Mouse (Mus musculus): Measurements from ENCODE around the gene Cd24a. TPM values are rescaled to one million over a fixed set of nuclear protein-coding genes. Genes with fewer than 3 reads are reported as not detected.

Gene Cd24a
- polyA plus RNA-seq, 2 experiments = 1,014 to 1,175 TPM

DNA sequence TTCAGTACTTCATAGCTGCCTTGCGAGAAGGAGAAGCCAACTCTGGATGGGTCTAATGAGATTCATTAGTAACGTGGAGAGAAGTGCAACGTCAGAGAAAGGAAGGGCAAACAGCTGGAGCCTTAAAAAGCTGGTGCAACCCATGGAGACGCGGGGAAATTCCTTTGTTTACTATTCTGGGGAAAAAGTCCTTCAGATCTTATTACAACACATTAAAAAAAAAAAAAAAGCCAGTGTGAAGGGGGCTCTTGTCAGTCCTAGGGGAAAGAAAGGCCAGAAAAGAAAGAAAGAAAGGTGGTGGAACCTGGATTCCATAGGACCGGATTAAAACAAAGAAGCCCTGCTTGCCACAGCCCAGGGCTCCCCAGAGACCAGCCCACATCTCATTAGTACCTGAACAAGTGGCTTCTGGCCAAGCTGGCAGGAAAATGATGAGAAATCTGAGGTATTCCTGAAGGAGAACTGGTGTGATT, 41.0 kb downstream of the Cd24a start:
- H3K4me2 ChIP-seq (ENCODE audit: low read depth) = no peak overlapping the region
- TF ChIP-seq EP300 (IDR thresholded peaks at IDR 0.05; ENCODE audit: low read depth) (no peak), CTCF (IDR thresholded peaks at IDR 0.05; ENCODE audit: low read depth) (no peak)
- H3K9me3 ChIP-seq (ENCODE audit: control insufficient read depth, low read length) = no peaks in the 10 kb centered on the region
- DNase-seq (ENCODE audit: low read depth in 3 of 3, low spot score in 3 of 3) (no peak), ATAC-seq (ENCODE audit: insufficient read depth) (no peak)
- 37% methylated on average over 6 of the region's 6 CpGs for WGBS (ENCODE audit: insufficient replicate concordance)
- peaks cover 40 to 46% of the 10 kb centered on the region in 2 experiments for H3K4me1 ChIP-seq (replicated peaks; ENCODE audit: control insufficient read depth in 2 of 2, insufficient read depth in 2 of 2, low read length in 1 of 2)
- H3K27me3 ChIP-seq (ENCODE audit: control insufficient read depth, insufficient read depth, low read length) = no peaks in the 10 kb centered on the region
- H3K4me3 ChIP-seq (ENCODE audit: insufficient read depth in 1 of 2, low read depth in 2 of 2, low read length in 2 of 2) = no peak overlapping the region
- H3K9ac ChIP-seq (replicated peaks) = peak overlapping the region; percentile 31
- peak overlapping the region; percentile 77 for H3K27ac ChIP-seq
- H3K36me3 ChIP-seq (replicated peaks; ENCODE audit: control insufficient read depth, insufficient read depth, low read depth) = peaks cover 8% of the 10 kb centered on the region

GRCm38 (mm10) chr10:43619939-43620338, 41.9 kb downstream of the Cd24a start:
- Histone ChIP-seq H3K4me2 (ENCODE audit: low read depth) (peak overlapping the region; percentile 37), H3K36me3 (replicated peaks; ENCODE audit: control insufficient read depth, insufficient read depth, low read depth) (peaks cover 5% of the 10 kb centered on the region), H3K9me3 (ENCODE audit: control insufficient read depth, low read length) (no peaks in the 10 kb centered on the region), H3K4me1 (replicated peaks; ENCODE audit: control insufficient read depth in 2 of 2, insufficient read depth in 2 of 2, low read length in 1 of 2) (peaks cover 43 to 51% of the 10 kb centered on the region in 2 experiments), H3K27me3 (ENCODE audit: control insufficient read depth, insufficient read depth, low read length) (no peaks in the 10 kb centered on the region), H3K27ac (peak overlapping the region; percentile 77), H3K9ac (replicated peaks) (peak overlapping the region; percentile 52), H3K4me3 (ENCODE audit: insufficient read depth in 1 of 2, low read depth in 2 of 2, low read length in 2 of 2) (no peak overlapping the region)
- DNase-seq (ENCODE audit: low read depth in 3 of 3, low spot score in 3 of 3) = no peak
- 26% methylated on average over 2 of the region's 2 CpGs for WGBS (ENCODE audit: insufficient replicate concordance)
- no peak for TF ChIP-seq CTCF (IDR thresholded peaks at IDR 0.05; ENCODE audit: low read depth)
- 0 out of 2 replicates have a peak, but pooled peaks have one; percentile 17 for TF ChIP-seq EP300 (IDR thresholded peaks at IDR 0.05; ENCODE audit: low read depth)
- ATAC-seq (ENCODE audit: insufficient read depth) = peak; percentile 79

DNA sequence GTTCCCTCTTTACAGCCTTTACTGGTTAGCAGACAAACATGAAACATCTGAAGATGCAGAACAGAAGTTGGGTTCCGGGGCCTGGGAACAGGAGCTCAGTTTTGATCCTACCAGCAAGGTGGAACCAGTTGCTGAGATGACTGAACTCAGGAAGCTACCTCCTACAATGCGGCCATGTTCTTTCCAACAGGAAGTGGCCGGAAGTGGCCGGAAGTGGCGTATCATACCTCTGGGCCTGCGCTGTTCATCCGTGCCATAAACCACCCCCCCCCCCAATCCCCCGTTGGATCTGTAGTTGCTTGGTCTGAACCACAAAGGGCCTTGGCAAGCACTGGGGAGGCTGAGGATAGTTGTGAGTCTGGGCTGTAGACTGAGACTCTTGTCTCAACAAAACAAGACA, 45.4 kb downstream of the Cd24a start:
- H3K4me3 ChIP-seq (ENCODE audit: insufficient read depth in 1 of 2, low read depth in 2 of 2, low read length in 2 of 2) = no peak overlapping the region
- no peak for DNase-seq (ENCODE audit: low read depth in 3 of 3, low spot score in 3 of 3)
- H3K4me2 ChIP-seq (ENCODE audit: low read depth) = no peak overlapping the region
- WGBS (ENCODE audit: insufficient replicate concordance) = 79% methylated on average over 8 of the region's 8 CpGs
- TF ChIP-seq CTCF (IDR thresholded peaks at IDR 0.05; ENCODE audit: low read depth) (no peak), EP300 (IDR thresholded peaks at IDR 0.05; ENCODE audit: low read depth) (0 out of 2 replicates have a peak, but pooled peaks have one; percentile 1)
- H3K4me1 ChIP-seq (replicated peaks; ENCODE audit: control insufficient read depth in 2 of 2, insufficient read depth in 2 of 2, low read length in 1 of 2) = peaks cover 62 to 72% of the 10 kb centered on the region in 2 experiments
- H3K27me3 ChIP-seq (ENCODE audit: control insufficient read depth, insufficient read depth, low read length) = no peaks in the 10 kb centered on the region
- peaks cover 8% of the 10 kb centered on the region for H3K36me3 ChIP-seq (replicated peaks; ENCODE audit: control insufficient read depth, insufficient read depth, low read depth)
- no peak for ATAC-seq (ENCODE audit: insufficient read depth)
- H3K27ac ChIP-seq = peak overlapping the region; percentile 91; the same call in 1 of the 2 replicates
- H3K9ac ChIP-seq (replicated peaks) = no peak overlapping the region
- peaks cover 5% of the 10 kb centered on the region for H3K9me3 ChIP-seq (ENCODE audit: control insufficient read depth, low read length)

GRCm38 (mm10) chr10:43624362-43624761, 46.3 kb downstream of the Cd24a start:
- no peak for DNase-seq (ENCODE audit: low read depth in 3 of 3, low spot score in 3 of 3)
- ATAC-seq (ENCODE audit: insufficient read depth) = no peak
- TF ChIP-seq CTCF (IDR thresholded peaks at IDR 0.05; ENCODE audit: low read depth) (no peak), EP300 (IDR thresholded peaks at IDR 0.05; ENCODE audit: low read depth) (no peak)
- peak overlapping the region; percentile 0; the same call in 1 of the 2 replicates for H3K4me2 ChIP-seq (ENCODE audit: low read depth)
- H3K4me3 ChIP-seq (ENCODE audit: insufficient read depth in 1 of 2, low read depth in 2 of 2, low read length in 2 of 2) = no peak overlapping the region
- peak overlapping the region; percentile 37 for H3K9ac ChIP-seq (replicated peaks)
- H3K36me3 ChIP-seq (replicated peaks; ENCODE audit: control insufficient read depth, insufficient read depth, low read depth) = peaks cover 8% of the 10 kb centered on the region
- WGBS (ENCODE audit: insufficient replicate concordance) = 68% methylated on average over 5 of the region's 5 CpGs
- H3K9me3 ChIP-seq (ENCODE audit: control insufficient read depth, low read length) = peaks cover 5% of the 10 kb centered on the region
- H3K27ac ChIP-seq = peak overlapping the region; percentile 91
- peaks cover 62 to 70% of the 10 kb centered on the region in 2 experiments for H3K4me1 ChIP-seq (replicated peaks; ENCODE audit: control insufficient read depth in 2 of 2, insufficient read depth in 2 of 2, low read length in 1 of 2)
- H3K27me3 ChIP-seq (ENCODE audit: control insufficient read depth, insufficient read depth, low read length) = no peaks in the 10 kb centered on the region

DNA sequence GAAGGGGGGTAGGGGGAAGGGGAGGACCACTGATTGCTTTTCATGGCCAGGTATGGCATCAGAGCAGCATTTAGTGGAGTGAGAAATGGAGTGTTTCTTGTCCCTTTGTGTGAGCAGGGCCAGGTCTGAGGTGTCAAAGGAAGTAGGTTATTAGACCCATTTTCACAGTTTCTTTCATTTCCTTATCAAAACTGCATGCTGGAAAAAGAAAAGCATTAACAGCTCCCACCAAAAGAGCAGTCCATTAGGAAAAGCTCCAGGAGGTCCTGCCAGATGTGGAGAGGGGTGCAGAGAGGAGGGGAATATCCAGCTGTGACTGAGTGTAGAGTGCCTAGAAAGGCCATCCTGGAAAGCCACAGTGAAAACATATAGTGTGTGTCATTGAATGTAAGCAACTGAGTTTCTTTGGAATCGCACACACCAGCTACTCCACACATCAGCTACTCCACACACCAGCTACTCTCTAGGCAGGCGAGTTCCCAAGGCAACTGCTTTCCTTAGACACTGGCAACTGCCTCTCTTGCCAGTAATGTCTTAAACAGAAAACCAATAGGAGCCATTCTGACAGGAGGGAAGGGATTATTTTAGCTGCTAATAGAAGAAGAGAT, 46.8 kb downstream of the Cd24a start:
- H3K9ac ChIP-seq (replicated peaks) = peak overlapping the region; percentile 37
- H3K9me3 ChIP-seq (ENCODE audit: control insufficient read depth, low read length) = peaks cover 5% of the 10 kb centered on the region
- no peaks in the 10 kb centered on the region for H3K27me3 ChIP-seq (ENCODE audit: control insufficient read depth, insufficient read depth, low read length)
- 66% methylated on average over 2 of the region's 2 CpGs for WGBS (ENCODE audit: insufficient replicate concordance)
- H3K4me2 ChIP-seq (ENCODE audit: low read depth) = peak overlapping the region; percentile 40
- peaks cover 62 to 72% of the 10 kb centered on the region in 2 experiments for H3K4me1 ChIP-seq (replicated peaks; ENCODE audit: control insufficient read depth in 2 of 2, insufficient read depth in 2 of 2, low read length in 1 of 2)
- no peak overlapping the region for H3K4me3 ChIP-seq (ENCODE audit: insufficient read depth in 1 of 2, low read depth in 2 of 2, low read length in 2 of 2)
- DNase-seq (ENCODE audit: low read depth in 3 of 3, low spot score in 3 of 3) (no peak), ATAC-seq (ENCODE audit: insufficient read depth) (peak; percentile 50; the same call in 1 of the 2 replicates)
- TF ChIP-seq EP300 (IDR thresholded peaks at IDR 0.05; ENCODE audit: low read depth) = no peak
- no peak for TF ChIP-seq CTCF (IDR thresholded peaks at IDR 0.05; ENCODE audit: low read depth)
- peaks cover 8% of the 10 kb centered on the region for H3K36me3 ChIP-seq (replicated peaks; ENCODE audit: control insufficient read depth, insufficient read depth, low read depth)
- peak overlapping the region; percentile 91 for H3K27ac ChIP-seq
